Mouse (Mus musculus) C2C12 (cell line): ENCODE measurements around the gene Bmyc.

Experiments used
- CTCF ChIP-seq: IDR thresholded peaks from one replicate; pipeline ENCODE4 v1.5.1; 2011; ENCODE audit not compliant: control insufficient read depth, insufficient read depth, insufficient read length
- MAX ChIP-seq: IDR thresholded peaks from one replicate; pipeline ENCODE4 v1.6.1; 2011; ENCODE audit warnings: mild to moderate bottlenecking, control low read depth

DNA sequence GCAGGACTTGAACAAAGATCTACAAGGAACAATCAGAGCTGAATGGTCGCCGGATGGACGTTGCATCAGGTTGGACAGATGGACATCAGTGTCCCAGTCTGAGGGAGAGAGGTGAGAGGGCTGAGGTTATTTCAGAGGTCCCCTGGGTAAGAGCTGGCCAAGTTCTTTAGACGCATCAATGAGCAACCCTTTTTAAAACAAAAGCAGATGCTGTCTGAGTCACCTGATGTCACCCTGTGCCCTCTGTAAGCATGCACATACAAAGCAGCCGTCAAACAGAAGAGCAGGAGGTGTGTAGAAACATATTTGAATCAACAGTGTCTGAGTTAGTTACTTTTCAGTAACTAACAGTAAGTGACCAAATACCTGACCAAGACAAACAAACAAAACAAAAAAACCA, 42.4 kb upstream of the Bmyc start:
- TF ChIP-seq MAX (no peak), CTCF (no peak)
